Mouse (Mus musculus): ENCODE data around the gene Prokr1. TPM values are rescaled to one million over a fixed set of nuclear protein-coding genes. Genes with fewer than 3 reads are reported as not detected.
A peak's percentile ranks its signal among the peaks of the same experiment; 100 is the strongest.
"Not testable (repeated sequence)": the region's sequence is repeated elsewhere in the genome, so short reads cannot be mapped to it uniquely, and the experiment has no call there.

Prokr1 gene
- polyA plus RNA-seq, 1 experiment from 2014 or later, result 1.3 TPM

- Histone ChIP-seq H3K4me3 (no peak overlapping the region), H3K9ac (no peak overlapping the region), H3K27me3 (no peaks in the 10 kb centered on the region), H3K27ac (no peak overlapping the region), H3K36me3 (no peaks in the 10 kb centered on the region), H3K9me3 (replicated peaks) (no peaks in the 10 kb centered on the region), H3K4me2 (no peak overlapping the region), H3K4me1 (replicated peaks) (peaks cover 2% of the 10 kb centered on the region; the same call in 1 of the 2 replicates)
- 48% methylated on average over 10 of the region's 10 CpGs for WGBS
- no peak; the same call in 1 of the 2 replicates for ATAC-seq (replicated peaks; ENCODE audit: insufficient number of reproducible peaks, insufficient read depth, low FRiP score, low read depth)
These were observed 6.7 kb upstream of the Prokr1 start for GRCm38 (mm10) chr6:87597116-87597833.

DNA sequence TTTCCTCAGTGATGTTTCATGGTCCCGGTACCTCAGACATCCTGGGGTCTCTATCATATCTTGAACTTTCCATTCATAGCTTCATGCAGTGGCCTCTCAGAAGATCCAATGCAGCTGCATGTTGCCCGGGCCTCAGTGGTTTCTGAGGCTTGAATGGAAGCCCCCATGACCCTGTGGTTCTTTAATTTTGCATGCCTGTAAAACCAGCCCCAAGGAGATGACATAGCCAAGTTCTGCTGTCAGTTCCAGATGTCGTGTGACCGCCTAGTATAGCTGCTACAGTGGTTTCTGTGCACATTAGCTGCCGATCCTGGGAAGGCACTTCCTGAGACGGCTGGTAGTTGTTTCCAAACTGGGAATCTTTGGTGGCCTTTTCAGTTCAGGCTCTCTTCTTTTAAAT is 3.6 kb upstream of the Prokr1 start:
- no peaks in the 10 kb centered on the region for H3K36me3 ChIP-seq
- no peak for ATAC-seq (replicated peaks; ENCODE audit: insufficient number of reproducible peaks, insufficient read depth, low FRiP score, low read depth)
- no peak overlapping the region for H3K9ac ChIP-seq
- H3K4me2 ChIP-seq, result no peak overlapping the region
- no peak overlapping the region for H3K4me3 ChIP-seq
- H3K27ac ChIP-seq, result no peak overlapping the region
- WGBS, result 73% methylated on average over 6 of the region's 6 CpGs
- H3K9me3 ChIP-seq (replicated peaks), result no peaks in the 10 kb centered on the region
- H3K4me1 ChIP-seq (replicated peaks), result peaks cover 15% of the 10 kb centered on the region
- H3K27me3 ChIP-seq, result peaks cover 9% of the 10 kb centered on the region

- 22% methylated on average over 12 of the region's 12 CpGs for WGBS
- Histone ChIP-seq H3K36me3 (no peaks in the 10 kb centered on the region), H3K4me2 (peak overlapping the region; percentile 93), H3K27ac (no peak overlapping the region), H3K4me3 (peak overlapping the region; percentile 56), H3K9me3 (replicated peaks) (no peaks in the 10 kb centered on the region), H3K4me1 (replicated peaks) (peaks cover 15% of the 10 kb centered on the region), H3K27me3 (peaks cover 32% of the 10 kb centered on the region), H3K9ac (peak overlapping the region; percentile 58; the same call in 1 of the 2 replicates)
- ATAC-seq (replicated peaks; ENCODE audit: insufficient number of reproducible peaks, insufficient read depth, low FRiP score, low read depth), result peak; percentile 29; the same call in 1 of the 2 replicates
These were observed 687 bp downstream of the Prokr1 start for GRCm38 (mm10) chr6:87589718-87590393.

DNA sequence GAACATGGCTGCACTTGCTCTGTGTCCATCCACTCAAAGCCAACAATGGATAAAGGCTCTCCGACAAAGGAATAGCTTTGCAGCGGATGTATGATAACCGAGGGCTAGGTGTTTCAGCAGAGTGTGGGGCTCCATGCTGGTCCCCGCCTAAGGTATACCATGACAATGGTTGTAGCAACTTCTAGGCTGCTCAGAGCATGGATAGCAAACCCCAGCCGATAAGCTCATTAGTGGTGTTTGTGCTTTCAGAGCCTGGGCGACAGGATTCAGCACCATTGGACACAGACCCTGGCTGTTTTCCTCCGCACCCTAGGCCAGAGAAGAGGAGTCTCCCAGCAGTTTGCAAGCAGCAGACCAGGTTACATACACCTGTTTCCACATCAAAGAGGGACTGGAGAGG is 6.6 kb downstream of the Prokr1 start:
- Histone ChIP-seq H3K9ac (no peak overlapping the region), H3K4me2 (no peak overlapping the region), H3K4me1 (replicated peaks) (peaks cover 23% of the 10 kb centered on the region), H3K9me3 (replicated peaks) (no peaks in the 10 kb centered on the region), H3K4me3 (no peak overlapping the region), H3K27ac (no peak overlapping the region), H3K27me3 (peaks cover 33% of the 10 kb centered on the region), H3K36me3 (no peaks in the 10 kb centered on the region)
- WGBS, result 79% methylated on average over 7 of the region's 7 CpGs
- no peak for ATAC-seq (replicated peaks; ENCODE audit: insufficient number of reproducible peaks, insufficient read depth, low FRiP score, low read depth)

DNA sequence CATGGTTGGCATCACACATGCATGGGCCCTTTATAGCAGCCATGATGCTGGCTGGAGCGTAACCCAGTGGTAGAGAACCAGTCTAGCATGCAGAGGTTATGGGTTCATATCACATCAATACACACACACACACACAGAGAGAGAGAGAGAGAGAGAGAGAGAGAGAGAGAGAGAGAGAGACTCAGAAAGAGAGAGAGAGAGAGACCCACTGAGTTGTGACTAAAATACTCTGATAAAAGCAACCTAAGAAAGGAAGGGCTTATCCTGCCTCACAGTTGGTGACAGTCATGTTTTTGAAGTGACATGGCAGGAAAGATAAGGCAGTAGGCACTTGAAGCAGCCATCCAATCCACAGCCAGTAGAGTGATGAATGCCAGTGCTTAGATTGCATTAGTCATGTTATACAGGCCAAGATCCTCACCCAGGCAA is 7.3 kb downstream of the Prokr1 start:
- H3K4me1 ChIP-seq (replicated peaks), result peaks cover 23% of the 10 kb centered on the region
- 75% methylated on average over 1 of the region's 1 CpGs for WGBS
- peaks cover 26% of the 10 kb centered on the region for H3K27me3 ChIP-seq
- peak; percentile 66 for ATAC-seq (replicated peaks; ENCODE audit: insufficient number of reproducible peaks, insufficient read depth, low FRiP score, low read depth)
- H3K4me3 ChIP-seq, result no peak overlapping the region
- H3K4me2 ChIP-seq, result no peak overlapping the region
- H3K27ac ChIP-seq, result peak overlapping the region; percentile 54
- H3K36me3 ChIP-seq, result no peaks in the 10 kb centered on the region
- no peaks in the 10 kb centered on the region for H3K9me3 ChIP-seq (replicated peaks)
- no peak overlapping the region for H3K9ac ChIP-seq

DNA sequence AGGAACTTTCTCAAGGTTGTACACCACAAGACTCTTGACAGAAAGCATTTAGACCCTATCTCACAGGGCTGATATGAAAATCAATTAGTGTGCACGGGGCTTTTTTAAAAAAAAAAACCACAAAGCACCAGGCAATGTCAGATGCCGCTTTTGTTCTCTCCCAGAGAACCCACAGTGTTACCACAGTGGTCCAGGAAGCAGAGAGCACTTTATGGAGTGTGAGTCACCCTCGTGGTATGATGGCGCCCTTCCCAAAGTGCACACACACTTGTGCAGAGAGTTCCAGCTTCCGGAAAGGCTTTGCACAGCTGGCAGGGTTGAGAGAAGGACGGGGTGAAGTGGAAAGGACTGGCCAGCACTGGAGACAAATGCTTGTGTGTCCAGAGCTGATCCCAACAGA is 8.1 kb downstream of the Prokr1 start:
- peaks cover 23% of the 10 kb centered on the region for H3K4me1 ChIP-seq (replicated peaks)
- no peaks in the 10 kb centered on the region for H3K9me3 ChIP-seq (replicated peaks)
- H3K27me3 ChIP-seq, result peaks cover 23% of the 10 kb centered on the region
- no peaks in the 10 kb centered on the region for H3K36me3 ChIP-seq
- H3K4me2 ChIP-seq, result no peak overlapping the region
- ATAC-seq (replicated peaks; ENCODE audit: insufficient number of reproducible peaks, insufficient read depth, low FRiP score, low read depth), result peak; percentile 73
- no peak overlapping the region for H3K4me3 ChIP-seq
- 17% methylated on average over 6 of the region's 6 CpGs for WGBS
- H3K9ac ChIP-seq, result no peak overlapping the region
- peak overlapping the region; percentile 54 for H3K27ac ChIP-seq

GRCm38 (mm10) chr6:87581581-87581980 is 9.0 kb downstream of the Prokr1 start:
- Histone ChIP-seq H3K9ac (no peak overlapping the region), H3K27me3 (peaks cover 14% of the 10 kb centered on the region), H3K9me3 (replicated peaks) (no peaks in the 10 kb centered on the region), H3K4me2 (no peak overlapping the region), H3K36me3 (no peaks in the 10 kb centered on the region), H3K4me3 (no peak overlapping the region), H3K4me1 (replicated peaks) (peaks cover 25% of the 10 kb centered on the region), H3K27ac (no peak overlapping the region)
- 83% methylated on average over 18 of the region's 18 CpGs for WGBS
- ATAC-seq (replicated peaks; ENCODE audit: insufficient number of reproducible peaks, insufficient read depth, low FRiP score, low read depth), result no peak

DNA sequence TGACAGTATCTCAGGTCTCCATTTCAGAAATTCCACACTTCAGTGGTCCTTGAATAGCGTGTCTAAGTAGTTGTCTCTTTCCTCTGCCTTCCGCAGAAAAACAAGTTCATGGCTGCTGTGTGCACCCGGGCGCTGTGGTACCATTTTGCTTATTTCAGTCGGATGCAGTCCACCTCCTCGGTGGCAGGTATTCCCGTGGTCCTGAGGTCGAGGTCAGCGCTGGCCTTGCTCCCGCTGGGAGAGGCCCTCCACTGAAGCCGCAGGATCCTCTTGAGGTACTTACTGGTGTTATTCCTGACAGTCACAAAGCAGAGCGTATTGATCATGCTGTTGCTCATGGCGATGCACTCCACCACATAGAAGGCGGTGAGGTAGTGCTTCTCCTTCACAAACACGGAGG is 9.5 kb downstream of the Prokr1 start:
- Histone ChIP-seq H3K4me1 (replicated peaks) (peaks cover 26% of the 10 kb centered on the region), H3K27ac (no peak overlapping the region), H3K9ac (no peak overlapping the region), H3K4me2 (no peak overlapping the region), H3K4me3 (no peak overlapping the region), H3K9me3 (replicated peaks) (no peaks in the 10 kb centered on the region), H3K36me3 (no peaks in the 10 kb centered on the region), H3K27me3 (peaks cover 12% of the 10 kb centered on the region)
- 79% methylated on average over 15 of the region's 15 CpGs for WGBS
- ATAC-seq (replicated peaks; ENCODE audit: insufficient number of reproducible peaks, insufficient read depth, low FRiP score, low read depth), result no peak

DNA sequence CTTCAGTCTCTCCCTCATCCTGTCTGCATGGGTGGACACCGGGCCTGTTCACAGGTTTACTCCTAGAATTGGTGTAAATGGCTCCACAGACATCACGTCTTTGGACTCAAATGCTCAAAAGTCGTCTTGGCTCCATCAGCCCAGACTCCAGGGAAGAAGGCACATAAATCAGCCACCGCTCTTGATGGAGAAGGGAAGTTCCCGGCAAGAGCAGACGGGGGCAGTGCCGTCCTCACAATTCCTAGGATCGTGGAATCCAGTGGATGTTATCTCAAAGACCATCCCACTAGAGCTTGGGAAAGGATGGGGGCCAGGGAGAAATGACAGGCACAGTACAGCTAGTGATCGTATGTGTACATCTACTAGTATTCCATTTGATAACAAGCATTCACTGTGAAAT is 12.3 kb downstream of the Prokr1 start:
- no peak for ATAC-seq (replicated peaks; ENCODE audit: insufficient number of reproducible peaks, insufficient read depth, low FRiP score, low read depth)

GRCm38 (mm10) chr6:87576648-87577330 is 13.8 kb downstream of the Prokr1 start:
- no peak overlapping the region for H3K27ac ChIP-seq
- H3K36me3 ChIP-seq, result no peaks in the 10 kb centered on the region
- no peaks in the 10 kb centered on the region for H3K9me3 ChIP-seq (replicated peaks)
- peaks cover 12% of the 10 kb centered on the region for H3K27me3 ChIP-seq
- peaks cover 5% of the 10 kb centered on the region; the same call in 1 of the 2 replicates for H3K4me1 ChIP-seq (replicated peaks)
- WGBS, result 30% methylated on average over 4 of the region's 4 CpGs
- no peak for ATAC-seq (replicated peaks; ENCODE audit: insufficient number of reproducible peaks, insufficient read depth, low FRiP score, low read depth)
- no peak overlapping the region for H3K4me3 ChIP-seq
- H3K9ac ChIP-seq, result no peak overlapping the region
- no peak overlapping the region for H3K4me2 ChIP-seq

More for the DNA sequence above, 12.3 kb downstream of the Prokr1 start:
- Histone ChIP-seq H3K4me3 (no peak overlapping the region), H3K36me3 (no peaks in the 10 kb centered on the region), H3K27ac (no peak overlapping the region), H3K9me3 (replicated peaks) (no peaks in the 10 kb centered on the region), H3K27me3 (peaks cover 12% of the 10 kb centered on the region), H3K4me2 (no peak overlapping the region), H3K4me1 (replicated peaks) (peaks cover 19% of the 10 kb centered on the region), H3K9ac (no peak overlapping the region)
- 30% methylated on average over 9 of the region's 9 CpGs for WGBS

DNA sequence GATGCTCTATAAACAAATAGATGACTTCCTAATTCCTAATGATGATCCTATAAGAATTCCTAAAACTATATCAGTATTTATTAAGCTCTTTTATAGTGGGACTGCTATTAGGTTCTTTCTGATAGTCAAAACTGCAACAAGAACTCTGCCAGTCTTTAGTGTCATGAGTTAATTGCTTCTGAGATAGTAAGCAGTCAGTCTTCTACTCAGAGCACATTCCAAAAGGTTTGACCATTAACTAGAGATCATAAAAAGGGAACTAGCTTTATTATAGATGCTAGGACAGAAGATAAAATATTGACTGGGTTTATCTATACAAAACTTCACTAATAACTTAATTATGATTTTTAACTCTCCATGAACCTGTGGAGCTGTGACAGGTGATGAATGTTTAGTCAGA is 18.7 kb downstream of the Prokr1 start:
- not testable (repeated sequence) for H3K4me1 ChIP-seq (replicated peaks); ATAC-seq (replicated peaks; ENCODE audit: insufficient number of reproducible peaks, insufficient read depth, low FRiP score, low read depth); H3K36me3 ChIP-seq; H3K27me3 ChIP-seq; H3K9ac ChIP-seq; H3K4me3 ChIP-seq; H3K4me2 ChIP-seq; H3K27ac ChIP-seq; H3K9me3 ChIP-seq (replicated peaks)

Data from heart, embryonic 15.5 days (tissue).